Comparison of ENCODE assay signal across 18 mouse cellular contexts in the genomic region with DNA sequence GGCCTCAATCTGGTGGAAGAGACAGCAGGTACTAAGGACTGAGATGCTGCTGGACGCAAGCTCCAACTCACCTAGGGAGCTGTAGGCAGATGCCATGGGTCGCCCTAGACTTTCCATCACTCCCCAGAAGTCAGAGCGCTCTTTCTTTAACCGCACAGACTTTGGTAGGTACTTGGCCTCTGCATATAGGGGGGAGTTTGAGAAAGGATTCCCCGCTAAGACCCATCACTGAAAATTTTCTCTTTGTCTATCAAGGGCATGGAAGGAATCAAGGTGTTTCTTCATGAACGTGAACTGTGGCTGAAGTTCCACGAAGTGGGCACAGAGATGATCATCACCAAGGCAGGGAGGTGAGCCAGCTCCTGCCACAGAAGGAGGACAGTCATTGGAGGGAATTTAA. TPM values are rescaled to one million over a fixed set of nuclear protein-coding genes. Genes with fewer than 3 reads are reported as not detected.
A peak's percentile ranks its signal among the peaks of the same experiment; 100 is the strongest.
DNase-seq lines count a peak whose midpoint lies in the region; ATAC-seq and TF ChIP-seq lines count a peak whose summit lies in the region.
"Had no signal": no experiment of that assay in that cellular context is flagged by ENCODE, and none has a peak within 500 bp of the region (broad histone marks: within the 10 kb centered on the region; RNA-seq: fewer than 3 reads in every experiment).

No protein-coding gene starts in this region.

- WGBS in forebrain, embryonic 10.5 days = 3% methylated on average over 7 of the region's 7 CpGs
- WGBS in forebrain, embryonic 12.5 days = 1% methylated on average over 7 of the region's 7 CpGs
- under 1% methylated on average over 7 of the region's 7 CpGs for WGBS in hindbrain, embryonic 10.5 days
- 3% methylated on average over 7 of the region's 7 CpGs for WGBS in hindbrain, postnatal 0 days
- 1% methylated on average over 7 of the region's 7 CpGs for WGBS in midbrain, embryonic 14.5 days
- WGBS in midbrain, postnatal 0 days = 2% methylated on average over 7 of the region's 7 CpGs
- WGBS in limb, embryonic 15.5 days = 11% methylated on average over 7 of the region's 7 CpGs

- no peak overlapping the region for H3K9ac ChIP-seq in forebrain, embryonic 12.5 days
- no peak overlapping the region for H3K9ac ChIP-seq in hindbrain, postnatal 0 days (replicated peaks; ENCODE audit: low read length)
- H3K9ac ChIP-seq in midbrain, embryonic 14.5 days (replicated peaks; ENCODE audit: low read length) = no peak overlapping the region
- H3K9ac ChIP-seq in midbrain, postnatal 0 days (replicated peaks; ENCODE audit: low read length, poor library complexity, severe bottlenecking) = no peak overlapping the region
- H3K9ac ChIP-seq in limb, embryonic 15.5 days = peak overlapping the region; percentile 21; the same call in 1 of the 2 replicates
- H3K9ac ChIP-seq: embryonic facial prominence, embryonic 13.5 days had no signal

- no peak overlapping the region for H3K4me2 ChIP-seq in forebrain, embryonic 12.5 days
- no peak overlapping the region for H3K4me2 ChIP-seq in hindbrain, postnatal 0 days (ENCODE audit: low read depth, low read length)
- no peak overlapping the region for H3K4me2 ChIP-seq in midbrain, embryonic 14.5 days (ENCODE audit: low read length)
- H3K4me2 ChIP-seq in midbrain, postnatal 0 days (ENCODE audit: low read depth, low read length, poor library complexity, severe bottlenecking) = no peak overlapping the region
- peak overlapping the region; percentile 37 for H3K4me2 ChIP-seq in limb, embryonic 15.5 days
- H3K4me2 ChIP-seq: embryonic facial prominence, embryonic 13.5 days had no signal

- DNase-seq in forebrain, embryonic 10.5 days (ENCODE audit: extremely low spot score, low spot score) = peak; percentile 17
- DNase-seq in hindbrain, embryonic 10.5 days (ENCODE audit: low spot score) = peak; percentile 20
- DNase-seq in hindbrain, postnatal 0 days (ENCODE audit: low spot score) = no peak
- DNase-seq in midbrain, embryonic 14.5 days = peak; percentile 8
- no peak for DNase-seq in midbrain, postnatal 0 days (ENCODE audit: low spot score)
- no peak for DNase-seq in thymus, postnatal 4 days
- DNase-seq: adrenal gland, postnatal 25 days; gastrocnemius, postnatal 36 days; kidney, adult 2 months; kidney, postnatal 36 days; right cerebral cortex, postnatal 14 days had no signal

- no peak overlapping the region for H3K4me3 ChIP-seq in forebrain, embryonic 10.5 days
- H3K4me3 ChIP-seq in forebrain, embryonic 12.5 days (replicated peaks) = no peak overlapping the region
- no peak overlapping the region for H3K4me3 ChIP-seq in hindbrain, embryonic 10.5 days
- no peak overlapping the region for H3K4me3 ChIP-seq in hindbrain, postnatal 0 days (ENCODE audit: low read length)
- H3K4me3 ChIP-seq in midbrain, embryonic 14.5 days (replicated peaks; ENCODE audit: low read depth, low read length) = no peak overlapping the region
- H3K4me3 ChIP-seq in midbrain, postnatal 0 days (ENCODE audit: low read depth, low read length) = no peak overlapping the region
- H3K4me3 ChIP-seq in limb, embryonic 15.5 days = peak overlapping the region; percentile 48
- H3K4me3 ChIP-seq: embryonic facial prominence, embryonic 13.5 days had no signal

- ATAC-seq in forebrain, embryonic 12.5 days (ENCODE audit: low FRiP score) = no peak
- ATAC-seq in hindbrain, postnatal 0 days = no peak
- ATAC-seq in midbrain, embryonic 14.5 days (ENCODE audit: low FRiP score, low TSS enrichment) = no peak
- ATAC-seq in midbrain, postnatal 0 days (ENCODE audit: low FRiP score) = no peak
- no peak for ATAC-seq in limb, embryonic 15.5 days (ENCODE audit: insufficient number of reproducible peaks, low FRiP score, low TSS enrichment, low read depth)

- H3K27ac ChIP-seq in forebrain, embryonic 10.5 days = no peak overlapping the region
- no peak overlapping the region for H3K27ac ChIP-seq in forebrain, embryonic 12.5 days
- no peak overlapping the region for H3K27ac ChIP-seq in hindbrain, embryonic 10.5 days
- no peak overlapping the region for H3K27ac ChIP-seq in hindbrain, postnatal 0 days
- H3K27ac ChIP-seq in midbrain, embryonic 14.5 days (replicated peaks; ENCODE audit: low read depth, low read length) = no peak overlapping the region
- H3K27ac ChIP-seq in midbrain, postnatal 0 days (ENCODE audit: low read depth, low read length) = no peak overlapping the region
- peak overlapping the region; percentile 79 for H3K27ac ChIP-seq in limb, embryonic 15.5 days
- H3K27ac ChIP-seq: embryonic facial prominence, embryonic 13.5 days had no signal

- H3K4me1 ChIP-seq in forebrain, embryonic 10.5 days = peaks cover 12% of the 10 kb centered on the region
- peaks cover 4% of the 10 kb centered on the region; the same call in 1 of the 2 replicates for H3K4me1 ChIP-seq in forebrain, embryonic 12.5 days
- H3K4me1 ChIP-seq in hindbrain, embryonic 10.5 days (replicated peaks) = 0 out of 2 replicates have a peak, but pooled peaks cover 5% of the 10 kb centered on the region
- no peaks in the 10 kb centered on the region for H3K4me1 ChIP-seq in hindbrain, postnatal 0 days (ENCODE audit: insufficient read depth, low read length)
- no peaks in the 10 kb centered on the region for H3K4me1 ChIP-seq in midbrain, embryonic 14.5 days (ENCODE audit: control insufficient read depth, insufficient read depth, low read length)
- no peaks in the 10 kb centered on the region for H3K4me1 ChIP-seq in midbrain, postnatal 0 days (ENCODE audit: insufficient read depth, low read length)
- peaks cover 28% of the 10 kb centered on the region for H3K4me1 ChIP-seq in limb, embryonic 15.5 days

- H3K9me3 ChIP-seq in forebrain, embryonic 10.5 days = no peaks in the 10 kb centered on the region
- H3K9me3 ChIP-seq in forebrain, embryonic 12.5 days = no peaks in the 10 kb centered on the region
- H3K9me3 ChIP-seq in hindbrain, embryonic 10.5 days = no peaks in the 10 kb centered on the region
- no peaks in the 10 kb centered on the region for H3K9me3 ChIP-seq in hindbrain, postnatal 0 days (ENCODE audit: low read length)
- H3K9me3 ChIP-seq in midbrain, embryonic 14.5 days (ENCODE audit: control insufficient read depth, low read length) = no peaks in the 10 kb centered on the region
- no peaks in the 10 kb centered on the region for H3K9me3 ChIP-seq in midbrain, postnatal 0 days (ENCODE audit: low read length)
- H3K9me3 ChIP-seq in limb, embryonic 15.5 days = no peaks in the 10 kb centered on the region
- H3K9me3 ChIP-seq: embryonic facial prominence, embryonic 13.5 days had no signal

- H3K27me3 ChIP-seq in forebrain, embryonic 10.5 days (ENCODE audit: poor library complexity, severe bottlenecking) = peaks cover 100% of the 10 kb centered on the region
- peaks cover 99% of the 10 kb centered on the region for H3K27me3 ChIP-seq in forebrain, embryonic 12.5 days
- peaks cover 100% of the 10 kb centered on the region for H3K27me3 ChIP-seq in hindbrain, embryonic 10.5 days (ENCODE audit: insufficient read depth, poor library complexity, severe bottlenecking)
- H3K27me3 ChIP-seq in hindbrain, postnatal 0 days (ENCODE audit: insufficient read depth, low read length) = peaks cover 90% of the 10 kb centered on the region
- peaks cover 98% of the 10 kb centered on the region for H3K27me3 ChIP-seq in midbrain, embryonic 14.5 days (ENCODE audit: control insufficient read depth, insufficient read depth, low read length)
- peaks cover 85% of the 10 kb centered on the region for H3K27me3 ChIP-seq in midbrain, postnatal 0 days (ENCODE audit: insufficient read depth, low read length)
- H3K27me3 ChIP-seq in limb, embryonic 15.5 days = peaks cover 82% of the 10 kb centered on the region

- no peak for TF ChIP-seq CTCF in hindbrain, postnatal 0 days (IDR thresholded peaks at IDR 0.05; ENCODE audit: low read depth)
- TF ChIP-seq CTCF in midbrain, postnatal 0 days (IDR thresholded peaks at IDR 0.05) = no peak

- no peaks in the 10 kb centered on the region for H3K36me3 ChIP-seq in forebrain, embryonic 10.5 days (replicated peaks)
- H3K36me3 ChIP-seq in forebrain, embryonic 12.5 days (replicated peaks) = no peaks in the 10 kb centered on the region
- no peaks in the 10 kb centered on the region for H3K36me3 ChIP-seq in hindbrain, embryonic 10.5 days
- no peaks in the 10 kb centered on the region for H3K36me3 ChIP-seq in hindbrain, postnatal 0 days (ENCODE audit: insufficient read depth, low read length)
- H3K36me3 ChIP-seq in midbrain, embryonic 14.5 days (ENCODE audit: control insufficient read depth, insufficient read depth, low read length) = no peaks in the 10 kb centered on the region
- no peaks in the 10 kb centered on the region for H3K36me3 ChIP-seq in midbrain, postnatal 0 days (ENCODE audit: insufficient read depth, low read length)
- no peaks in the 10 kb centered on the region for H3K36me3 ChIP-seq in limb, embryonic 15.5 days
- H3K36me3 ChIP-seq: embryonic facial prominence, embryonic 13.5 days had no signal

RNA-seq across cellular contexts. Expression of a gene that starts 6.0 kb away (rescaled TPM):
- polyA plus RNA-seq in forebrain, embryonic 10.5 days (2016; fragmentation: Nextera tagmentation; extraction: Ambion mirVana) = 0.04 and 0.41 TPM in 2 replicates
- 0.08 and 0.11 TPM in 2 replicates for polyA plus RNA-seq in forebrain, embryonic 12.5 days (2016; fragmentation: Nextera tagmentation; extraction: Ambion mirVana)
- polyA plus RNA-seq in hindbrain, embryonic 10.5 days (2016; fragmentation: Nextera tagmentation; extraction: Ambion mirVana) = not detected in 2 replicates
- total RNA-seq in hindbrain, postnatal 0 days (2014; rRNA removed) = not detected in 2 replicates
- polyA plus RNA-seq in hindbrain, postnatal 0 days (2015; fragmentation: Nextera tagmentation; extraction: Ambion mirVana) = 0.04 TPM in 1 of 2 replicates, not detected in the other
- 0.11 TPM in 1 of 2 replicates, not detected in the other for polyA plus RNA-seq in midbrain, embryonic 14.5 days (2014; fragmentation: Nextera tagmentation; extraction: Ambion mirVana)
- total RNA-seq in midbrain, postnatal 0 days (2014; rRNA removed) = not detected in 2 replicates
- 0.04 TPM in 1 of 2 replicates, not detected in the other for polyA plus RNA-seq in midbrain, postnatal 0 days (2015; fragmentation: Nextera tagmentation; extraction: Ambion mirVana)
- polyA plus RNA-seq in limb, embryonic 15.5 days (2015; fragmentation: Nextera tagmentation; extraction: Ambion mirVana) = 18.1 and 21.3 TPM in 2 replicates
- total RNA-seq: gastrocnemius, postnatal 36 days; layer of hippocampus, postnatal 10 days; left cerebral cortex, postnatal 25 days had no signal
- polyA plus RNA-seq: forebrain, embryonic 11.5 days; liver, embryonic 16.5 days had no signal

Comparison
In these comparisons a context has a peak if more than half of its experiments do, and no peak if none do; other contexts are left out.
1. DNase-seq: peak in forebrain, embryonic 10.5 days (single experiment), hindbrain, embryonic 10.5 days (single experiment) and midbrain, embryonic 14.5 days (single experiment); none in hindbrain, postnatal 0 days (single experiment), midbrain, postnatal 0 days (single experiment) and thymus, postnatal 4 days (single experiment).
2. RNA of a gene that starts 6.0 kb away (polyA plus RNA-seq): 18.1 to 21.3 TPM in limb, embryonic 15.5 days; 0.08 to 0.11 TPM in forebrain, embryonic 12.5 days, 0.11 TPM in midbrain, embryonic 14.5 days, 0.04 TPM in hindbrain, postnatal 0 days, 0.04 to 0.41 TPM in forebrain, embryonic 10.5 days, 0.04 TPM in midbrain, postnatal 0 days and not detected in hindbrain, embryonic 10.5 days; every median in the first group is over 10 times any median in the second.